Comparison of ENCODE assay signal across 8 mouse cellular contexts in the genomic region with DNA sequence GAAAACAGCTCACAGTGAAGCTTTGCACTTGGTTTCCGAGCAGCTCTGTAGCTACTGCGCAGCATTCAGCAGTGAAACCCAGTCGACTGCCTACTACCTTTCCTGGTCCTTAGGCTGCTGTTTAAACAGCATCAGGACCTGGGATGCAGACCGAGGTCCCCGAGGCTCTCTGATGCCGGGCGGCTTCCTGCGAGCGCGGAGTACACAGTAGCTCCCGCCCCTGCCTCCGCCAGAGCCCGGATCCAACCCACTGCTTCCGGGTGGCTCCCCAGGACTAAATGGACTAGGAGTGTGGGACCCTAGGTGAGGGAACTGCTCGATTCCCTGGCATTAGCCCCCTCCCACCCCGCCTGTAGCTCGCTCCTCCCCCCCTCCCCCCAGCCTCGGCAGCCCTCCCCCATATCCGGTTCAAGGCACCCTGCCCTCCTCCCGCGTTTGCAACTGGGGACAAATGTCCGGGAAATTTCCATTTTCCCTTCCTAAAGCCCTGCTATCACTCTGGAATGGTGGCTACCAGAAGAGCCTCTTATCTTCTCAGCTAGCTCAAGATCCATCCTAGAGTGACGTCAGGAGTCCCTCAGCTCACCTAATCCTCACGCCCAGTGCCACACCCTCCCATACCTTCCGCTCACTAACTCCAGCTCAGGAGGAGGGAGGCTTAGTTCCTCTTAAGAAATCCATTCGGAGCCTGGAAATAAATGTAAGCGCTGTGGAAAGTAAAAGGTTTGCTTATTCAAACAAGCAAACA. TPM values are rescaled to one million over a fixed set of nuclear protein-coding genes. Genes with fewer than 3 reads are reported as not detected.
DNase-seq lines count a peak whose midpoint lies in the region; ATAC-seq and TF ChIP-seq lines count a peak whose summit lies in the region.

No protein-coding gene starts in this region.

- no peak for TF ChIP-seq EP300 in liver, postnatal 0 days (IDR thresholded peaks at IDR 0.05; ENCODE audit: low read depth)

- TF ChIP-seq POLR2A in testis, adult 2 months (IDR thresholded peaks at IDR 0.05; ENCODE audit: control insufficient read depth, low read depth, low read length), result no peak

- H3K9me3 ChIP-seq in embryonic facial prominence, embryonic 11.5 days (replicated peaks; ENCODE audit: control insufficient read depth, low read length), result no peaks in the 10 kb centered on the region
- H3K9me3 ChIP-seq in heart, embryonic 10.5 days, result no peaks in the 10 kb centered on the region
- H3K9me3 ChIP-seq in kidney, postnatal 0 days (replicated peaks; ENCODE audit: low read length), result no peaks in the 10 kb centered on the region
- H3K9me3 ChIP-seq in liver, postnatal 0 days (ENCODE audit: low read length), result no peaks in the 10 kb centered on the region
- H3K9me3 ChIP-seq in neural tube, embryonic 13.5 days, result no peaks in the 10 kb centered on the region

- no peaks in the 10 kb centered on the region; the same call in 1 of the 2 replicates for H3K4me1 ChIP-seq in embryonic facial prominence, embryonic 11.5 days (ENCODE audit: control insufficient read depth, insufficient read depth, low read length)
- H3K4me1 ChIP-seq in heart, embryonic 10.5 days, result peaks cover 9% of the 10 kb centered on the region; the same call in 1 of the 2 replicates
- 0 out of 2 replicates have a peak, but pooled peaks cover 3% of the 10 kb centered on the region for H3K4me1 ChIP-seq in kidney, postnatal 0 days (replicated peaks; ENCODE audit: insufficient read depth, low read length)
- peaks cover 11% of the 10 kb centered on the region for H3K4me1 ChIP-seq in liver, postnatal 0 days (ENCODE audit: insufficient read depth)
- 0 out of 2 replicates have a peak, but pooled peaks cover 9% of the 10 kb centered on the region for H3K4me1 ChIP-seq in neural tube, embryonic 13.5 days (replicated peaks)
- H3K4me1 ChIP-seq in testis, adult 2 months (ENCODE audit: control insufficient read depth, insufficient read depth, low read length), result peaks cover 2% of the 10 kb centered on the region; the same call in 1 of the 2 replicates

- peak overlapping the region; percentile 82 for H3K4me2 ChIP-seq in embryonic facial prominence, embryonic 11.5 days (ENCODE audit: low read depth, low read length)
- H3K4me2 ChIP-seq in kidney, postnatal 0 days (ENCODE audit: low read length), result peak overlapping the region; percentile 71
- peak overlapping the region; percentile 78 for H3K4me2 ChIP-seq in liver, postnatal 0 days (ENCODE audit: low read depth, low read length)
- H3K4me2 ChIP-seq in neural tube, embryonic 13.5 days, result peak overlapping the region; percentile 71

- H3K27ac ChIP-seq in embryonic facial prominence, embryonic 11.5 days (replicated peaks; ENCODE audit: low read depth, low read length), result peak overlapping the region; percentile 67
- peak overlapping the region; percentile 93 for H3K27ac ChIP-seq in heart, embryonic 10.5 days
- peak overlapping the region; percentile 93 for H3K27ac ChIP-seq in kidney, postnatal 0 days
- H3K27ac ChIP-seq in liver, postnatal 0 days (ENCODE audit: low read depth), result peak overlapping the region; percentile 64
- H3K27ac ChIP-seq in neural tube, embryonic 13.5 days (replicated peaks), result peak overlapping the region; percentile 88
- H3K27ac ChIP-seq in testis, adult 2 months (ENCODE audit: control insufficient read depth, insufficient read depth, low read depth, low read length), result peak overlapping the region; percentile 83

- peak overlapping the region; percentile 81 for H3K9ac ChIP-seq in embryonic facial prominence, embryonic 11.5 days (replicated peaks; ENCODE audit: low read length)
- peak overlapping the region; percentile 88 for H3K9ac ChIP-seq in kidney, postnatal 0 days (ENCODE audit: low read depth, low read length)
- H3K9ac ChIP-seq in liver, postnatal 0 days (replicated peaks), result peak overlapping the region; percentile 82
- H3K9ac ChIP-seq in neural tube, embryonic 13.5 days, result peak overlapping the region; percentile 77

- H3K4me3 ChIP-seq in embryonic facial prominence, embryonic 11.5 days (ENCODE audit: low read depth, low read length), result peak overlapping the region; percentile 65
- H3K4me3 ChIP-seq in heart, embryonic 10.5 days, result peak overlapping the region; percentile 82
- H3K4me3 ChIP-seq in kidney, postnatal 0 days (replicated peaks; ENCODE audit: low read depth, low read length), result peak overlapping the region; percentile 51
- peak overlapping the region; percentile 76 for H3K4me3 ChIP-seq in liver, postnatal 0 days (ENCODE audit: low read depth, low read length)
- H3K4me3 ChIP-seq in neural tube, embryonic 13.5 days, result peak overlapping the region; percentile 62
- peak overlapping the region; percentile 83 for H3K4me3 ChIP-seq in testis, adult 2 months (ENCODE audit: control insufficient read depth, low read depth, low read length)

- no peaks in the 10 kb centered on the region for H3K36me3 ChIP-seq in embryonic facial prominence, embryonic 11.5 days (replicated peaks; ENCODE audit: control insufficient read depth, insufficient read depth, low read depth, low read length)
- H3K36me3 ChIP-seq in heart, embryonic 10.5 days, result no peaks in the 10 kb centered on the region
- no peaks in the 10 kb centered on the region for H3K36me3 ChIP-seq in kidney, postnatal 0 days (ENCODE audit: insufficient read depth, low read length)
- no peaks in the 10 kb centered on the region for H3K36me3 ChIP-seq in liver, postnatal 0 days (replicated peaks; ENCODE audit: insufficient read depth, low read length)
- H3K36me3 ChIP-seq in neural tube, embryonic 13.5 days, result no peaks in the 10 kb centered on the region
- H3K36me3 ChIP-seq in testis, adult 2 months (ENCODE audit: control insufficient read depth, insufficient read depth, low read length), result no peaks in the 10 kb centered on the region

- DNase-seq in 416B (ENCODE audit: low read depth), result peak; percentile 54
- DNase-seq in T-cell, adult 2 months (ENCODE audit: low spot score), result peak; percentile 62
- DNase-seq in embryonic facial prominence, embryonic 11.5 days (ENCODE audit: low spot score), result peak; percentile 56
- no peak for DNase-seq in heart, embryonic 10.5 days (ENCODE audit: low spot score)
- peak; percentile 68 for DNase-seq in kidney, postnatal 0 days (ENCODE audit: low spot score)
- DNase-seq in liver, postnatal 0 days, result peak; percentile 62

- WGBS in embryonic facial prominence, embryonic 11.5 days, result under 1% methylated on average over 27 of the region's 27 CpGs
- WGBS in heart, embryonic 10.5 days, result under 1% methylated on average over 27 of the region's 27 CpGs
- WGBS in kidney, postnatal 0 days, result under 1% methylated on average over 27 of the region's 27 CpGs
- WGBS in liver, postnatal 0 days (ENCODE audit: insufficient replicate concordance), result under 1% methylated on average over 24 of the region's 27 CpGs
- WGBS in neural tube, embryonic 13.5 days, result under 1% methylated on average over 27 of the region's 27 CpGs

- ATAC-seq in embryonic facial prominence, embryonic 11.5 days (replicated peaks; ENCODE audit: insufficient number of reproducible peaks, low FRiP score, low TSS enrichment, low read depth), result peak; percentile 46
- peak; percentile 53 for ATAC-seq in kidney, postnatal 0 days (replicated peaks; ENCODE audit: low FRiP score, low read depth)
- peak; percentile 47 for ATAC-seq in liver, postnatal 0 days
- peak; percentile 88 for ATAC-seq in neural tube, embryonic 13.5 days (ENCODE audit: low read depth)

- no peaks in the 10 kb centered on the region for H3K27me3 ChIP-seq in embryonic facial prominence, embryonic 11.5 days (ENCODE audit: control insufficient read depth, insufficient read depth, low read length)
- H3K27me3 ChIP-seq in heart, embryonic 10.5 days (ENCODE audit: insufficient read depth, poor library complexity, severe bottlenecking), result peaks cover 15% of the 10 kb centered on the region
- no peaks in the 10 kb centered on the region for H3K27me3 ChIP-seq in kidney, postnatal 0 days (ENCODE audit: insufficient read depth, low read length)
- 0 out of 2 replicates have a peak, but pooled peaks cover 3% of the 10 kb centered on the region for H3K27me3 ChIP-seq in liver, postnatal 0 days (ENCODE audit: insufficient read depth, low read length)
- H3K27me3 ChIP-seq in neural tube, embryonic 13.5 days, result no peaks in the 10 kb centered on the region
- H3K27me3 ChIP-seq in testis, adult 2 months (ENCODE audit: control insufficient read depth, insufficient read depth, low read length), result no peaks in the 10 kb centered on the region

- TF ChIP-seq CTCF in kidney, postnatal 0 days (IDR thresholded peaks at IDR 0.05; ENCODE audit: low read depth), result no peak
- no peak for TF ChIP-seq CTCF in liver, postnatal 0 days (IDR thresholded peaks at IDR 0.05; ENCODE audit: low read depth)
- TF ChIP-seq CTCF in testis, adult 2 months (IDR thresholded peaks at IDR 0.05; ENCODE audit: control insufficient read depth, insufficient read depth, insufficient replicate concordance, low read depth, low read length), result no peak

RNA-seq across cellular contexts. Expression of gene Haao, which starts 14.5 kb away (rescaled TPM):
- 0.31 and 0.39 TPM in 2 replicates for polyA plus RNA-seq in embryonic facial prominence, embryonic 11.5 days (2014; fragmentation: Nextera tagmentation; extraction: Ambion mirVana)
- 0.41 and 0.68 TPM in 2 replicates for polyA plus RNA-seq in heart, embryonic 10.5 days (2016; fragmentation: Nextera tagmentation; extraction: Ambion mirVana)
- 4.9 and 6.3 TPM in 2 replicates for polyA plus RNA-seq in kidney, postnatal 0 days (2015; fragmentation: Nextera tagmentation; extraction: Ambion mirVana)
- 93.3 and 104 TPM in 2 replicates for polyA plus RNA-seq in liver, postnatal 0 days (2015; fragmentation: Nextera tagmentation; extraction: Ambion mirVana)
- polyA plus RNA-seq in neural tube, embryonic 13.5 days (2015; fragmentation: Nextera tagmentation; extraction: Ambion mirVana), result not detected in 2 replicates
- polyA plus RNA-seq in testis, adult 2 months (2012; rRNA removed), result 0.18 and 0.19 TPM in 2 replicates

Comparison
In these comparisons a context has a peak if more than half of its experiments do, and no peak if none do; other contexts are left out.
1. RNA of gene Haao, which starts 14.5 kb away (polyA plus RNA-seq): 93.3 to 104 TPM in liver, postnatal 0 days; 4.9 to 6.3 TPM in kidney, postnatal 0 days, 0.41 to 0.68 TPM in heart, embryonic 10.5 days, 0.31 to 0.39 TPM in embryonic facial prominence, embryonic 11.5 days, 0.18 to 0.19 TPM in testis, adult 2 months and not detected in neural tube, embryonic 13.5 days; every median in the first group is over 10 times any median in the second.
2. Peak in every context shown above with its lines, with median percentiles within 50 percentile points of each other: ATAC-seq, H3K27ac ChIP-seq, H3K4me2 ChIP-seq, H3K4me3 ChIP-seq and H3K9ac ChIP-seq.